Mouse (Mus musculus): ENCODE measurements around the gene Mtmr3.

Mtmr3 gene

DNA sequence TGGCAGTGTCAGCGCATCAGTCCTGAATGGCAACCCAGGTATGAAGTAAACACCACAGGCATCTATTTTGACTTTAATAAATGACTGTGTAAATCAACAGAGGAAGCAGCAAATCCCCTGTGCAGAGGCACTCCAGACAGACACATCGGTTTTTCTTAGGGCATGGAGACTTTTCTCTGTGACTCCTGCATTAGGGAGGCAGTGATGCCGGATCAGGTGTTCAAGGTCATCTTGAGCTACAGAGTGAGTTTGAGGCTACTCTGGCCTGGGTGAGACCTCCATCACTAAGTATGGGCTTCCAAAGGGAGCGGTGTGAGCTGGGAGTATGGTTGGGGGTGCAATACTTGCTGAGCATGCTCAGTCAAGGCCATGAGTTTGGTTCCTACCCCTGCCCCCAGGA lies 130.0 kb downstream of the Mtmr3 start:
- no peak for DNase-seq (ENCODE audit: low spot score)

DNA sequence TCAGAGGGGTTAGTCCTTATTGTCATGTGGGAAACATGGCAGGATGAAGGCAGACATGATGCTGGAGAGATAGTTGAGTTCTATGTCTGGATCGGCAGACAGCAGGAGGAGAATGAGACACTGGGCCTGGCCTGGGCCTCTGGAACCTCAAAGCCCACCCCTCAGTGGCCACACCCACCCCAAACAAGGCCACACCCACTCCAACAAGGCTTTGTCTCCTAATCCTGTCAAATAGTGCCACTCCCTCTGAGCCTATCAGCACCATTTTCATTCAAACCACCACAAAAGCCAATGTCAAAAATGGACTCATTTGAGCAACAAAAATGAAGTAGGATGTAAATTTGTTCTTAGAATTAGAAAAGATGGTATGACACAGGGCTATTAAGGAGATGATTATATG lies 130.5 kb downstream of the Mtmr3 start:
- no peak for DNase-seq (ENCODE audit: low spot score)

DNA sequence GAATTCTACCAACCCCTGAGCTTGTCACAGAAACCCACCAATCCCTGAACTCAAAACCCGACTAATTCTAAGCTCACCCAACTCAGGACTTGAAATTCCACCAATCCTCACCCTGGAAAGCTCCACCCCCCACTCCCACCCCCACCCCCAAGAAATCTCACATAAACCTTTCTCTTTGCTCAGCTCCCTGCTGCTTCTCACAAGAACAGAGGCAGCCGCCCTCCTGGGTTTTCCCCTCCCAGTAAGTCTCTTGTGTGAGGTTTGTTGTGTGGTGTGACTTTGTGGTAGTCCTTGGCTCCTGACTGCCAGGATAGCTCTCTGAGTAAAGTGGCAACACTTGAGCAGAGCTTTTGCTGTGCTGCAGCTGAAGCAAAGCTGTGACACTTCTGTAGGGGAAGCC lies 131.8 kb downstream of the Mtmr3 start:
- DNase-seq (ENCODE audit: low spot score) = no peak

DNA sequence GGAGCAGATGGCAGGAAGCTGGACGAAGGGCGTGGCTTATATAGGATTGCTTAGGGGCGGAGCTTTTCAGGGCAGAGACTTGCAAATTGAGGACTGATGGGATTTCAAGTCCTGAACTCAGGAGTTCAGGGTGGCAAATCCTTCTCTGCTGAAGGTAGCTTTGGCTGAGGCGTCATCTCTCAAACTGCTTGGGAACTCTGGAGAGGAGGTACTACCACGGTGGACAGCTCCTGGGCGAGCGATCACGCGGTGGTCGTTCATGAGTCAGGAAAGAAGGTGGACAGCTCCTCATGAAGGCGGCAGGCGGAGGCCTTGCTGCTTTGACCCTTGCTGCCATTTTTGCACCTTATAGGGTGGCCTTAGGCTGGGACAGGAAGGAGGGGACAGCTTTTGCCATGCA lies 133.5 kb downstream of the Mtmr3 start:
- no peak for DNase-seq (ENCODE audit: low spot score)

DNA sequence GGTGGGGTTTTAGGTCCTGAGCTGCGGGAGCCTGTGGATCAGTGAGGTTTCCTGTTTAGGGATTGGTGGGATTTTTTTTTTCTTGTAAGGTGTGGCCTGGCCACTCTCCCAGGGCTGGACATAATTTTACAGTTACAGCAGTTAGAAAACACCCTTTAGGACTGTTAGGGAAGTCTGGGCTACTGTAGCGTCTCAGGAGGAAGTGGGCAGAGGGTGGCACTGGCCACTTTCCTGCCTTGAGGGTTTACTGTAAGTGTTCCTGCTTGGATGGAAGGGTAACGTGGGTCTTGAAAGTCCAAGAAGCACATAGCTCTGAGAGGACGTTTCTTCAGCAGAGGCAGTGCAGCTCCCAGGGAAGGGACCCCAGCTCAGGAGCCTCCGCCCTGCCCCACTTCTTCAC lies 134.0 kb downstream of the Mtmr3 start:
- DNase-seq (ENCODE audit: low spot score) = no peak

DNA sequence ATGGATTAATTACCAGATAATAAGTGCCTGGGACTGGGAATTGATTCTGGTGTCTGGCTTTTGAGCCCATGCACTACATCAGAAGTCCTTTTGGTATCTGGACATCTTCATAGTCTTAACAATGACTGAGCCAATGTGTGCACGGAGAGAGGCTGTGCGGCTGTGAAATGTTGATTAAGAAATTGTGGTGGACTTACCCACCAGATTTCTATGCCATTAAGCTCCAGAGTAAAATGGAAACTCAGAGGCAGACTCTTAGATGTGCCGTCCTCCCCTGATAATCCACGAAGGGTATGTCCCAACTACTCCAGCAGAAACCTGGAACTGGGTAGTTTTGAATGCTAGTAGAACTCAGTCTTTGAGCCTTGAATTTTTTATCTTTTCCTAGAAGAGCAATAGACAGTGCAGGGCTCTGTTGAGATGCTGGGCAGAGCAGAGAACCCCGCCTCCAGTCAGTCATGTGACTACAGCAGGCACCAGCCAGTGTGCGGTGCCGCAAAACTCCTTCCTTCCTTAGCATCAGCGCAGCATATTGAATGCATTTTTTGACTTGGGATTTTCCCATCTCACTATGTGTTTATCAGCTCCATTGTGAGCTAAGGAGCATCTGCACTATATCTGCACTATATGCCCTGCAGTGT lies 139.6 kb downstream of the Mtmr3 start:
- no peak for DNase-seq (ENCODE audit: low spot score)

DNA sequence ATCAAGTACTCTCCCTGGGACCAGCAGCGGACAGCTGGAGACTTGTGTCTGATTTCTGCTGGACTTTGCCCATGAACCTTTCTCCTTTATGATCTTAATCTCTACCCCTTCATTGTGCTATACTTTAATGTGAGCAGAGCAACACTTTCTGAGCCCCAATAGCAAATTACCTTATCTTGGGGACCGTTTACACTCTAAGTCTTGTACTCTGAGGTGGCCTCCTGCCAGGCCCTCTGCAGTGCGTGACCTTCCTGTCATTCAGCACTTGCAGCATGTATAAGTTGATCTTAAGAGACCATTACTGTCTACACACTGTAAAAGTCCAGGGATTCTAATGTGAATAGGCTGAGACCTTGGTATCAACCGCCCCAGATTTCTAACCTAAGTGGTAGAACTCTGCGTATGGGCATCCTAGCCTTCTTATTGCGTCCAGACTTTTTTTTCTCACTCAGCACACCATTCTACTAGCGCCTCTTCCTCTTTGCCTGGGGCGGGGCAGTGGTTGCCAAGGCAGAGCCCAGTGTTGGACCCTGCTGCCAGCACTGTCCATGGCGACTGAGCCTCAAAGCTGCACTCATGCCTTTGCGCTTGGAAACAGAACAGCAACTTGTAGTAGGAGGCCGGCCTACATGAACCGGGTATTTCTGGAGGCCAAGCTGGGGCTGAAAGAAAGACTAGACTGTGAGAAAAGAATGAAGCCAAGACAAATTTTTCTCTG lies 142.0 kb downstream of the Mtmr3 start:
- DNase-seq (ENCODE audit: low spot score) = no peak

DNA sequence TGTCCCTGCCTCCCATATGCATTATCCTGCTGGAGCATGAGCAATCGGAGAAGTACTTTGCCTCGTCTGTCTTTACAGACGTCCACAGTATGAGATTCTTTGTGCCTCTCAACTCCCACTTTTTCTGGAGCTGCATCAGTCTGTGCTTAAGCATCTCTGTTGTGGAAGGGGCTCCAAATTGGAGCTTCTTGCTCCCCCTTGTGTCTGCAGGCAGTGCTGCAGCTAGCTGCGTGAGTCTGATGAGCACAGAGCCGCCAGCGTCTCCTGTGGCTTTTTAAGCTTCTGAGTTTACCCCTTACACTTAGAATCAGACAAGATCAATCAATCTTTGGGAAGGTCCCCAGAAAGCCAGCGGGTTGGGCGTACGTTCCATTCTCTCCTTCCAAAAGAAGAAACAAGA lies 143.5 kb downstream of the Mtmr3 start:
- no peak for DNase-seq (ENCODE audit: low spot score)

DNA sequence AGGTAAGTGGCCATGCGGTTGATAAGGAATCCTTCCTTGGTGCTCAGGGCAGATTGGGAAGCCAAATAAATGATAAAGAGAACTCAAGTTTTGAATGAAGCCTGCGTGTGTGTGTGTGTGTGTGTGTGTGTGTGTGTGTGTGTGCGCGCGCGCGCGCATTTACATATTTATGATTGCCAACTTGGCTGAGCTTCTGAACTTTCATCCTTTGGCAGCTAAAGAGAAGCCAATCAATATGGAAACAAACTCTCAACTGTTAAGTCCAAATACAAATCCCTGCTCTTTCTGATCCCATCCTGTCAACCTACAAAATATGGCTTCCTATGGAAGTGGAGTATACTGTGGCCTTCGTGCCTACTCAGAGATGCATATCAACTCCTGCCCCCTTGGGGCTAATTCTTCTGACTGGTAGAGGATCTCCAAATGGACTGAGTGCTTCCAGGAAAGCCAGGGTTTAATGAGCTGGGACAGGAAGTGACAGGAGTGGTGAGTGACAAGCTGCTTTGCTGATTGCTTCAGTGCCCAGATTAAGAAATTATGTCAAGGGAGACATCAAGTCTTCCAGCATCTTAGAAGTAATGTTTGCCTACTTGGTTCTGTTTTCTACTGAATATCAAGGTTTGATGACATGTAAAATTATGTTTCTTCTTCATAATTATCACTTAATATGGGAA lies 148.3 kb downstream of the Mtmr3 start:
- DNase-seq (ENCODE audit: low spot score) = no peak

DNA sequence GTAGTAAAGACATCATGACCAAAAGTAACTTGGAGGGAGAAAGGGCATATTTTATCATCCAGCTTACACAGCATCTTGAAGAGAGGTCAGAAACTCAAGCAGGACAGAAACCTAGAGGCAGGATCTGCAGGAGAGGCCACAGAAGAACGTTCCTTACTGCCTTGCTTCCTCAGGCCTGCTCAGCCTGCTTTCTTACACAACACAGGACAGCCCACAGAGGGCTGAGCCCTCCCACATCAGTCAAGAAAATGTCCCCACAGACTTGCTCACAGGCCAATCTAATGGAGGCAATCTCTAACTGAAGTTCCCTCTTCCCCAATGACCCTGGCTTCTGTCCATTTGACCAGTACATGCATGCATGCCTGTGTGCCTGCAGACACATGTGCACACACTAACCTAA lies 152.4 kb downstream of the Mtmr3 start:
- no peak for DNase-seq (ENCODE audit: low spot score)

DNA sequence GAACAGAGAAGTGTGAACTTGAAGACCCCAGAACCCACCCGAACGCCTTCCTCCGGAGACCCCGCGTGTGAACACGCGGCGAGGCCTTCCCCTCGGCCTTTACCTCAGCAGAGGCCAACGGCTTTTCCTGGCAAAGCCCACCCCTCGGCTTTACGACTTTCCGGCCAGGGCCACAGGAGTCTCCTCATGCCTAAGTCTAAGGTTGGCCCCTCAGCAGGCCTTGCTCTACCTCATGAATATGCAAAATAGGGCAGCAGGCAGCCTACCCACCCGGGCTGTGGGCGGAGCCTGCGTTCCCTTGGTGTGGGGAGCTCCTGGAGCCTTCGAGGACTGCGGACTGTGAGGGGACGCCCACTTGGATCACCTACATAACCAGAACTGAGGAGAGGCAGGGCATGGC lies 153.7 kb downstream of the Mtmr3 start, which contains the start of gene Hormad2:
Hormad2 (minus strand) TSS at position 128 of the 400 bp plus-strand sequence.
- DNase-seq (ENCODE audit: low spot score) = no peak

DNA sequence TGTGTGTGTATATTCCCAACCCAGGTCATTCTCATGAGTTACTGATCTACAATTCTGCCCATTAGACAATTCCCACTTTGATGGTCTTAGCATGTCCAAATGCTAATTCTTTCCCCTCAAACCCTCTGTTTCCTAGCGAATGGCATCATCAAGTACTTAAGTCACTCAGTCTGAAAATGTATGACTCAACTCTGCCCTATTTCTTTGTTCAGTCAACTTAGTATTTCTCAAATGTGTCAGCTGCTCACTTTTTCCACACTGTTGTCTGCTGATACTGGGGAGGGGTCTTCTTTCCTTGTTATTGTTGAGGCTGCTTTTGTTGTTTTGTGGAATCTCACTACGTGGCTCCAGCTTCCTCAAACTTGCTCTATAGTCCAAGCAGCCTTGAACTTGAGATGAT lies 156.5 kb downstream of the Mtmr3 start:
- DNase-seq (ENCODE audit: low spot score) = no peak

DNA sequence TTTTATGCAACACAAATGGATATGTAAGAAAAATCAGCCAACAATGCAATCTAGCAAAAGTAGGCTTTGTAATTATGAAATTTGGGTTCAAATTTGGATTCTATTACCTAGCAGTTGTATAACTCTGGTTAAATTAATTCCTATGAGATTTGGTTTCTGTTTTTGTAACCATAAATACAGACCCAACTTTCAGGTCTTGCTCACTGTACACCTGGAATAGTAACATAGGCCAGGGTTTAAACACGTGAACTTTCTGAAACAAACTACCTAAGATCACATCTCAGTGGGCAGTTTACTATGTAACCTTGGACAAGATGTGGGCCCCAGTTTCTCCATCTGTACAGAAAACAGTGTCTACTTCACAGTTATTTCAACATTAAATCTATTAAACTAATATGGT lies 157.3 kb downstream of the Mtmr3 start:
- no peak for DNase-seq (ENCODE audit: low spot score)

DNA sequence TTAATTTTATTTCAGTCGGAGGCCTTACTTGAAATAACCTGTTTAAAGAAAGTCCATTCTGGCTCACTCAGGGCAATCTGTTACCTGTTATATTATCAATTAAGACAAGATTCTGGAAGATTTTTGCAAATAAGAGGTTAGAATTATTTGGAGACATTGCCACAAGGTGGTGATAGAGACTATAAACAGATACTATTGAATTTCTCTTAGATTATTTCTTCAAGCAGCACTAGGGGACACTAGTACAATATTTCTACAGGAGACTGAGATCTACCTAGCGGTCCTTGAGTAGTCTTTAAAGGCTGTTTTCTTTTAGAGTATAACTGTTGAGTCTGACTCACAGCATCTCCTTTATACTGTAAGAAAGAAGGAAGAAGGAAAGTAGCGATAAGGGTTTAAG lies 158.0 kb downstream of the Mtmr3 start:
- no peak for DNase-seq (ENCODE audit: low spot score)

DNA sequence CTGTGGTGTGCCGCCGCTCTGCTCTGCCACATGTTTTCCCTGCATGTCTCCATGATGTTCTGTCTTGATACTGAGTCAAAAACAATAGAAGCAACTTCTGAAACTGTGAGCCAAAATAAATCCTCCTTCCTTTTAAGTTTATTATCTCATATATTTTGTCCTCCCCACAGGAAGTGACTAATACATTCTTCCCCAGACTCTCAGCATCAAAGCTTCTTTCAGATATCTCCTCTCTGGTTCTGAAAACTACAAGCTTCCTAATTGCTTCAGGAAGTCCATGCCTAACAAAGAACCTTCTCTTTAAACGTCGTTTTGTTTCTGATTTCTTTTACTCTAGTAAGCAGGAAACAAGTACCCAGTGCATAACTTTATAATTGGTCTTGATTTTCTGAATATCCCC lies 160.2 kb downstream of the Mtmr3 start:
- no peak for DNase-seq (ENCODE audit: low spot score)

Data from ovary, adult 18-20 months (tissue).